Mouse (Mus musculus): ENCODE measurements around the gene Gbgt1.

DNA sequence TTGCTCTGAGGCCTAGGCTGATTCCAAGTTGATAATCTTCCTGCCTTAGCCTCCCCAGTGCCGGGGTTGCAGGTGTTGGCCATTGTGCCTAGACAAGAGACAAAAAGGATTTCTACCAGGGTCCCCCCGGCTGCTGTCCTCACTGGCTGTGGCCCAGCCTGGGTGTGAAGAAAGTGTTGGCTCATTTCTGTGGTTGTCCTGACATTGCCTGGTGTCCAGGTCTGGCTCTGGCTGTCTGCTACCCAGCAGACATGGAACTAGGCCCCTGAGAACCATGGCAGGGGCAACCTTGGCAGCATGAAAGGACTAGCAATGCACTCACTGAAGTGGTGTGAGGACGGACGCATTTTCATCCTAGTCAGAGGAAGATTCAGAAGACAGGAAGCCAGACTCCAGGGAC, 33.2 kb downstream of the Gbgt1 start:
- TF ChIP-seq CTCF (IDR thresholded peaks at IDR 0.05; ENCODE audit: low read depth) = no peak
- TF ChIP-seq EP300 (IDR thresholded peaks at IDR 0.05; ENCODE audit: low read depth) = no peak

Data from heart, postnatal 0 days (tissue).